Mouse (Mus musculus): ENCODE results near the gene Mad2l1.

Gene Mad2l1

DNA sequence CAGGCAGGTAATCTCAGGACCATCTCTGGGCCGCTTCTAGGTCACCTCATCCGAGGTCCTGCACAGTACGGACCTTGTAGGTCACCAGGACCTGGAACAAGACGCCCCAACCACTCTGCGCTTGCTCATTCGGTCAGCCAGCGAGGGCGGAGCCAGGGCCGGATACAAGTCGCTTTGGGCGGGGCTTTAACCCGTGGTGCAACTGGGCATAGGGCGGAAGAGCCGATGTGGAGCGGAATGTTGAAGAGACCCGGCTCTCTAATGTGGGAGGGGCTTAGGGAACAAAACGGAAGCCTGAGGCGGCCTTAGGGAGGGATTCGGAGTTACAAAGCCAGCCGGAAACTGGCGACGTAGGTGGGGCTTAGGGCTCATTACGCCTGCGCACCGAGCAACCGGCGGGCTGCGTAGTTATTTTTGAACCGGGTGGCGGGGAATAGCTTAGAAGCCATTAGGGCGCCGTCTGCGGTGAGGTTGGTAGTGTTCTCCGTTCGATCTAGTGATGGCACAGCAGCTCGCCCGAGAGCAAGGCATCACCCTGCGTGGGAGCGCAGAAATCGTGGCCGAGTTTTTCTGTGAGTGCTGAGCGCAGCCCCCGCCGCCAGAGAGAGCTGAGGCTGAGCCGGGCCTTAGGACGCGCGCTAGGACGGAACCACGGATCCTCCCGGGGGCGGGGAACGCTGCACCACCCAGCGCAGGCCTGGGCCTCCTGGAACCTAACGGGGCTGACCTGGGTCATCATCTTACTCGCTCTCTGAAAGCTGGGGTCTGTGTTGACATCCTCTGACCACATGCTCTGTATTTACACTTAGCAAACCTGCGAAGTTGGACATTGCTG lies at the start of gene Mad2l1:
TSS of gene Mad2l1 (plus strand) at position 363 of the 835 bp plus-strand sequence.
- DNase-seq: peak; percentile 98

DNA sequence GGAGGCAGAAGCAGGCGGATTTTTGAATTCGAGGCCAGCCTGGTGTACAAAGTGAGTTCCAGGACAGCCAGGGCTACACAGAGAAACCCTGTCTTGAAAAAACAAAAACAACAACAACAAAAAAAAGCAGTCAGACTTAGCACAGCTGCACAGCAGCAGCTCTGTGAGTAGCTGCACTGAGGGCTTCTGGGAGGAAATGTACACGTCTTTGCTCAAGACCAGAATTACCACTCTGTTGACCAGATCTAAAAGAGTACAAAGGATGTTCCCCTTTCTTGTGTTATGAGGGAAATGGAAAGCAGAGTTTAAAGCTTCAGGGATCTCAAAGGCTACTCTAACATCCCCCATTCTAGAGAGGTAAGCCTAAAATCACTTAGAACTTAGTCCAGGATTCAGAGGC lies 41.5 kb upstream of the Mad2l1 start:
- DNase-seq: no peak

DNA sequence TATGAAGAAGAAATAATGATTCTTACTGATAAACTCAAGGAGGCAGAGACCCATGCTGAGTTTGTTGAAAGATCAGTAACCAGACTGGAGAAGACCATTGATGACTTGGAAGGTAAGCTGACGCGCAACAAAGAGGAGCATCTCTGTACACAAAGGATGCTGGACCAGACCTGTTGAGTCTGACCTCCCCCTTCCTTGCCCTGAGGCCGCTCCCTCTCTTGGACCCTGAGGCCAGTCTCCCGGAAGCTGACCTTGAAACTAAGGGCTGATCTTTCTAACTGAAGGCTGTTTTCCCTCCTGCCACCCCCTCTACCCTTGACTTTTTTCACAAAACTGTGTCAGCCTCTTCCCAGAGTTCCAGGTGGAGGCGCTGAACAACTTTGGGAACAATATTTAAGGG lies 18.8 kb upstream of the Mad2l1 start:
- no peak for DNase-seq

DNA sequence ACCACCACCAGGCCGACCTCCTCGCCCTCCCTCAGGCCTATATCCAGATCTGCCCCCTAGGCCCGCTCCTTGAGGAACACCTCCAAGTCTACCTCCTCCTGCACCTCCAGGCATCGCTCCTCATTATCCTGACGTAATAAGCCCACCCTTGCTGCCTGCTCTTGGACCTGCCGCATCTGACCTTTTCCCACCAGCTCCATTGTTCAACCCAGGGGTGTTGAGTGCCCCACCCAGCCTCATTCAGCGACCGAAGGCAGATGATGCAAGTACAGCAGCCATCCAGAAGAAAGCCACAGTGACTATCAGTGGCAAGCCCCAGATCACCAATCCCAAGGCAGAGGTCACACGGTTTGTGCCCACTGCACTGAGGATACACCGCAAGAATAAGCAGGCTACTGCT lies 6.8 kb upstream of the Mad2l1 start:
- no peak for DNase-seq

DNA sequence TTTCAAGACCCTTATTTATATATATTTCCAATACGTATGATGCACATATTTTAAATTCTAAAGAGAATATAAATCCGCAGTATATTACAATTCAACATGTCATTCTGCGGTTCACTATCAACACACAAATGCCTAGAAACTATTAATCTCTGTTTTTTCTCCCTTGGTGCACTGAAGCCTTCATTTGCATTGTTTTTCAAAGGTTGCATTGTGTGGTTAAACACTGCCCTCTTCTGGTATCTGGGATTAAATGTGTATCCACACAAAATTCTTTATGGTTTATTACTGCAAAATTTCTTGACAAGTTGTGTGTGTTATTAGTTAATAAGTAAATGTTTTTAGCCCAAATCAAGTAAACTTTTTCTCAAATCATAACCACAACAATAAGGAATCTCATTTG lies 1.9 kb upstream of the Mad2l1 start:
- DNase-seq: peak; percentile 24

DNA sequence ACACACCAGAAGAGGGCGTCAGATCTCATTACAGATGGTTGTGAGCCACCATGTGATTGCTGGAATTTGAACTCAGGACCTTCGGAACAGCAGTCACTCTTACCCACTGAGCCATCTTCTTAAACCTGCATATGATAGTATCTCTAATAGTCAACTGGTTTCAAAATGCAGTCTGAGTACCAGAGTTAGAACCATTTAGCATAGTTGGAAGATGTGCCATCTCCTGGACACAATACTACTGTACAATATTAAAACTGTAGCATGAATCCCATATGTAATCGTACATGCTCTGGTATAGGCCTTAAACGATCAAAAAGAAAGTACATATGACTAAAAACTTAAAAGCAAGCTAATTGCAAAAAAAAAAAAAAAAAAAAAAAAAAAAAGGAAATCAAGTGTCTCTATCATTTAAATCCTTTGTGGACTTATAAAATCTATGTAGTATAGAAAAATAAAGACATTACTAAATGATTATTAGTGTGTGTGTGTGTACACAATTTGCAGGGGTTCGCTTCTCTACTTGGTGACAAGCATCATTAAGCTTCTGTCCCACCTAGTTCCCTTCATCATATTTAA lies 736 bp upstream of the Mad2l1 start:
- no peak for DNase-seq

DNA sequence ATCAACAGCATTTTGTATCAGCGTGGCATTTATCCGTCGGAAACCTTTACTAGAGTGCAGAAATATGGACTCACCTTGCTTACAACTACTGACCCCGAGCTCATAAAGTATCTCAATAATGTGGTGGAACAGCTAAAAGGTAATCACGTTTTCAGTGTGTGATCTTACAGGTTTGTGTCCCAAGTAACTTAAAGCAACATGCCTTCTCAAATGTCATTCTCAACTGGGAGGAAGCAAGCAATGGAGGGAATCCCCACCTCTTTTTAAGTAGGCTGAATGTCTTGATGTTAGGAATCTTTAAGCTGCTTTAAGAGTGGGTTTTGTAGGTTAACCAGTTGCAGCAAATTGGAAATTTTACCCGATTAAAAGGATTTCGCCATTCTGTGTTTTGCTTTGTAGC lies 776 bp downstream of the Mad2l1 start:
- DNase-seq: no peak

DNA sequence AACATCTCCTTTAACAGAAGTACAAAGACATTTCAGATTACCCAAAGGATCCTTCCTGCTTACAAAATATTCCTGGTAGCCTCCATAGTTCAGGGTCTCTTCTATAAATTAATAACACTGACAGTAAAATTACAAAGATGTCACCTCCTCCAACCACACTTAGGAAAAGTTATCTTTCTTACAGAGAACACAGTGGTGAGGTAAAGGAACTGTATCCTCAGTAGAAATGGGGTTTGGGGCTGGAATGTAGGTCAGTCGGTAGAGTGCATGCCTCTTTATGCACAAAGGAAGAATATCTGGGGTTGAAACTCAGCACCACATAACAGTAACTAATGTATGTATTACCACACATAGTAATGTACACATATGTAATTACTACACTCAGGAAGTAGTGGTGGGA lies 24.8 kb downstream of the Mad2l1 start, which contains the start of gene Vmn1r32:
TSS of gene Vmn1r32 (minus strand) at position 101 of the 400 bp plus-strand sequence.
- DNase-seq: no peak

DNA sequence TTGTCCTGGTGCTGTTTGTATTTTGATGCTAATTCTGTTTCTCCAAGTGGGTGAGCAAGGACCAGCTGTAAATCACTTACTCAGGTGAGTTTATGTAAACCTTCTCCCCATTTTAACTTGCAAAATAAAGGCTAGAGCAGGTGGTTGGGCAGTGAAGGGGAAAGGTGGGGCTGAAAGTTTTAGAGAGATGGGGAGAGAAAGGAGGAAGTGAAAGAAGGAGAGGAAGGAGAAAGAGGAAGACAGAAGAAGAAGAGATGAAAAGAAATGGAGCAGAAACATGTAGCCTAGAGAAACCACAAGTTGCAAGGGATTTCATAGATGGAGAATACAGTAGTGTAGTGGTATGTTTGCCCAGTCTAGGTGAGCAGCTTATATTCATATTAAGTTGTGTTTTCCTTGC lies 60.6 kb downstream of the Mad2l1 start:
- DNase-seq: no peak

All from right cerebral cortex, adult 18-20 months (tissue).